Mouse (Mus musculus): ENCODE data around the gene Kansl3. TPM values are rescaled to one million over a fixed set of nuclear protein-coding genes. Genes with fewer than 3 reads are reported as not detected.
A peak's percentile ranks its signal among the peaks of the same experiment; 100 is the strongest.

Gene Kansl3
- polyA plus RNA-seq, 1 experiment from 2014 or later, result 61.5 TPM

DNA sequence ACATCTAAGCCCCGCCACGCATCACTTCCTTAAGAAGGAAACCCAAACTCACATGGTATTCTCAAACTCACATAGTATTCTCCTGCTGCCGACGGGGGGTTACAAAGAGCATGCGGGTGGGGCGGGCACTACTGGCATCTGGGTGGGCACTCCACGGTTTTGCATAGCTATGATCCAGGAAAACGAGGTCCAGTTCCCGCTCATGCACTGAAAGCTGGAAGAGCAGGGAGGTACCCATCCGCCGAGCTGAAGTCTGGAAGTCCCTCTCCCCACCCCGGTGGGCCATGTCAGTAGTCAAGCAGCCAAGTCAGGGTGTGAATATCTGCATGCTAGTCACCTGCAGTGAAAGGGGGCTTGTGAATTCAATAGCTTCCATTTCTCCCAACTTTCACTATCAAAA lies 1.3 kb downstream of the Kansl3 start:
- no peaks in the 10 kb centered on the region for H3K27me3 ChIP-seq
- no peak for ATAC-seq
- ChIA-PET POLR2A (interaction anchor here (0.6 kb wide), 1 partner anchor 72 kb away, joined by 4 read pairs; no protein-coding TSS in a partner anchor), CTCF (interaction anchor here (1.3 kb wide), 1 partner anchor 44 kb away, joined by 3 read pairs; no protein-coding TSS in a partner anchor)
- in situ Hi-C loops (cut with MboI; ENCODE audit: low pct_unique_long_range_greater_than_20kb), result loop anchor here (10.0 kb wide), 1 partner anchor 107 kb away; the partner anchor contains the start of gene Cnnm4
- DNase-seq (ENCODE audit: low read depth, low spot score), result no peak
- TF ChIP-seq CTCF (IDR thresholded peaks at IDR 0.05), result no peak

DNA sequence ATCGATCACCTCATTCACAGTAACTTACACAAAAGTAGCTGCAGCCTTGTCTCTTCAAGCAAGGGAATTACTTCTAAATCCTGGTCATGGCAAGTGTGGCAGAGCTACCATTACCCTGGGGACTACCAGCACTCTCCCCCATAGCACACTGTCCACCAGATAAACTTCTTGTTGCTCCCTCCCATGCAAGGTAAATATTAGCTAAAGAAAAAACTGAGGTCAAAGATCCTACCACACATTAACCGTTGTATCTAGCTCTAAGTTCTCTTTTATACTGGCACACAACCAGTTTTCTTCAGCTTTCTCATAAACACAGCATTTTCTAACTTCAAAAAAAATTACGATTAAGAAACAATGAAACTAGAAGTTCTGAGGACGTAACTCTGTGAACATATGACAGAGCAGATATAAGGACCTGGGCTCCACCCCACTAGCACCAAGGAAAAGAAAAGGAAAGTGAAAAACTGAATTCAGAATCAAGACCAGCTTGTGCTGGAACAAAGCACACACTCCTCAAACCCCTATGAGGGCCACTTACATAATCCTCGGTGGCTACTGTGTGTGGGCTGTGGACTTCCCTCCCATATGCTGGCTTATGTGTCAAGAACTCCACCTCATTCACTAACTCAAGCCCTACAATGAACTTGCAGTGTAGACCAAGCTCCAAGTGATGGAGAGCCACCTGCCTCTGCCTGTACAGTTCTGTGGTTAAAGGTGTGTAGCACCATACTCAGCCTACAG lies 11.9 kb downstream of the Kansl3 start:
- in situ Hi-C loops (cut with MboI; ENCODE audit: low pct_unique_long_range_greater_than_20kb), result no loop called here
- no peaks in the 10 kb centered on the region for H3K27me3 ChIP-seq
- POLR2A ChIA-PET, result interaction anchor here (1.4 kb wide), 1 partner anchor 11 kb away, joined by 3 read pairs; no protein-coding TSS in a partner anchor
- no peak for ATAC-seq
- CTCF ChIA-PET, result interaction anchor here (0.7 to 3.0 kb wide), 4 partner anchors 9 to 190 kb away, joined by 3 to 10 read pairs (median 4); no protein-coding TSS in a partner anchor
- TF ChIP-seq CTCF (IDR thresholded peaks at IDR 0.05), result no peak
- DNase-seq (ENCODE audit: low read depth, low spot score), result no peak

DNA sequence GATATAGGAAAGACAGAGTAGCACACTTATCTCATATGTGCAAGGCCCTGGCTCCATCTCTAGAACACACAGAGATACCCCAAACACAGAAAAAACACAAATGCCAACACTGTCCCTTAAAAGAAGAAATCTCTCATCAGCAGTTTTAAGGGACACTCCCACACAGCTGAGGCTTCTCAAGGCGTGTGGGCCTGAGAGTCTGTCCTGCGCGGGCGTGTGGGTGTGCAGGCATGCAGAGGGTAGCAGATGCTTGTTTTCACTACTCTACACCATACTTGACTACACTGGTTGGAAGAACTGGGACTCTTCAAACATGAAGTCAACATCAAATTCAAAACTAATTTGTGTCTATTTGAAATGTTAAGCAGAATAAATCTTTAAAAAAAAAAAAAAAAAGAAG lies 16.6 kb downstream of the Kansl3 start:
- no peak for TF ChIP-seq CTCF (IDR thresholded peaks at IDR 0.05)
- in situ Hi-C loops (cut with MboI; ENCODE audit: low pct_unique_long_range_greater_than_20kb), result no loop called here
- no peak for ATAC-seq

DNA sequence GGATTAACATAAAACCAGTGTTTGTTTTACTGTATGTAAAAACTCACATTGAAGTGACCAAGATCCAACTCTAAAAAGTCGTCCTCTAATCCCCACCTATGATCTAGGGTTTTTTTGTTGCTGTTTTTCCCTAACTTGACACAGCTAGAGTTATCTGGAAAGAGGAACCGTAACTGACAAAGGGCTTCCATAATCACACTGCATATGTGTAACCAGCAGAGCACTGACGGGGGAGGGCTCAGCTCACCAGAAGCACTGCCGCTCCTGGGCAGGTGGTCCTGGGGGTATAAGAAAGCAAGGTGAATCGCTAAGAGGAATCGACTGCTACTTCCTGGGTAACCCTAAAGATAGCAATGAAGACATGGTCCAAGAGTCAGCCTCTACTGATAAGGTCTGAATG lies 26.4 kb downstream of the Kansl3 start:
- TF ChIP-seq CTCF (IDR thresholded peaks at IDR 0.05), result no peak
- DNase-seq (ENCODE audit: low read depth, low spot score), result no peak
- no peak for ATAC-seq
- in situ Hi-C loops (cut with MboI; ENCODE audit: low pct_unique_long_range_greater_than_20kb), result no loop called here
- POLR2A ChIA-PET, result no interaction called here
- no peaks in the 10 kb centered on the region for H3K27me3 ChIP-seq
- CTCF ChIA-PET, result no interaction called here

More for the DNA sequence above, 16.6 kb downstream of the Kansl3 start:
- ChIA-PET CTCF (no interaction called here), POLR2A (no interaction called here)
- H3K27me3 ChIP-seq, result no peaks in the 10 kb centered on the region
- DNase-seq (ENCODE audit: low read depth, low spot score), result no peak

DNA sequence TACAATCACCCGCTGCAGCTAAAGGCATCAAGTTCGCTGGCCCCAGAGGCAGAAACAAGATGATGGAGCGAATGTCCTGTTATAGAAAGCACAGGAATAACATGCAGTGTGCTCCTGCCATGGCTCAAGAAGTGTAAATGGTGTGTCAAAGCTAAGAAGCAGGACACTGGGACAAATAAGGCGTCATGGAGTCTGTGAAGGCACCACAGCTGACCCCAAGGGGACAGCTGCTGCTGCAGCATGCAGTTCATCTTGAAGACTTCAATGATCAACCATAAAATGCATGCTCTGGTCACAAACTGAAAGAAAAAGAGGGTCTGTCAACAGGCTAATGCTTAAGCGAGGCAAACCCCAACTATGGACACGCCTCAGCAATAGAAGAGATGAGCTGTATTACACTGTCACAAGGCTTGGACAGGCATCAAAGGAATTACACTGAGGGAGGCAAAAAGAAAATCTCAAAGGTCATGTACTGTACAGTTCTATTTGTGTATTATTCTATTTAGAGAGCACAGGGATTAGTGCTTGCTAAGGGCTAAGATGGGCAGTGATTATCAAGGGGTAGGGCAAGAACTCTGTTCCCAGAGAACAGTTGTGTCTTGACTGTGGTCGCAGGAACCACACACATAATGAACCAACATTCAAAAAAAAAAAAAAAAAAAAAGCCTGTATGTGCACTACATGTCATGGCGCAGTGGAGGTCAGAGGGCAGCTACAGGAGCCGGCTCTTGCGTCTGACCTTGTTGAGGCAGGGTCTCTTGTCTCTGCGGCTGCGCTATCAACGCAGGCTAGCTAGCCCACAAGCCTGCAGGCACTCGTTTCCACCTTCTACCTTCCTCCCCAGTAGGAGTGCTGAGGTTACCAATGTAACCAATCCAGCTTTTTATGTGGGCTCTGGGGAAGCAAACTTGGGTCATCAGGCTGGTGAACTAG lies 35.8 kb downstream of the Kansl3 start:
- ChIA-PET CTCF (interaction anchor here (1.1 to 2.3 kb wide), 4 partner anchors 9 to 139 kb away, joined by 3 to 10 read pairs (median 6); no protein-coding TSS in a partner anchor), POLR2A (no interaction called here)
- no peak for TF ChIP-seq CTCF (IDR thresholded peaks at IDR 0.05)
- H3K27me3 ChIP-seq, result no peaks in the 10 kb centered on the region
- DNase-seq (ENCODE audit: low read depth, low spot score), result peak; percentile 41
- in situ Hi-C loops (cut with MboI; ENCODE audit: low pct_unique_long_range_greater_than_20kb), result no loop called here
- ATAC-seq, result no peak

DNA sequence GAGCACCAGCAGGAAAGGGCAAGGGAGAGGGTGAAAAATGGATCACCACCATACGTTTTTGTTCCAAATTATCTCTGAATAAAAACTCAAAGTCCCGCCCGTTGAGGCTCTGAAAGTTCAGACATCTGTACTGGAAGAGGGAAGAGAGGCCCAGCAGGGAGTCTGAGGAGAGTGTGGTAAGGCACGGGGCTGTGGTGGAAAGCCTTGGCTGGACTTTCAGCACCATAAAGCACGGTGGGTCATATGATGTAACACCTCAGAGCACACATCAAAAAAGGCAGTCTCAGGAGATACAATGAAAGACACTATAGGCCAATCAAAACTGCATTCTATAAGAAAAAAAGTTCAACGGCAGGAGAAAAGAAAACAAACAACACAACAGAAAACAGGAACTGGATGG lies 37.2 kb downstream of the Kansl3 start:
- no peaks in the 10 kb centered on the region for H3K27me3 ChIP-seq
- no peak for DNase-seq (ENCODE audit: low read depth, low spot score)
- ChIA-PET POLR2A (no interaction called here), CTCF (interaction anchor here (1.1 to 2.3 kb wide), 3 partner anchors 8 to 170 kb away, joined by 4 to 8 read pairs (median 4); no protein-coding TSS in a partner anchor)
- no peak for TF ChIP-seq CTCF (IDR thresholded peaks at IDR 0.05)
- in situ Hi-C loops (cut with MboI; ENCODE audit: low pct_unique_long_range_greater_than_20kb), result no loop called here
- ATAC-seq, result no peak

DNA sequence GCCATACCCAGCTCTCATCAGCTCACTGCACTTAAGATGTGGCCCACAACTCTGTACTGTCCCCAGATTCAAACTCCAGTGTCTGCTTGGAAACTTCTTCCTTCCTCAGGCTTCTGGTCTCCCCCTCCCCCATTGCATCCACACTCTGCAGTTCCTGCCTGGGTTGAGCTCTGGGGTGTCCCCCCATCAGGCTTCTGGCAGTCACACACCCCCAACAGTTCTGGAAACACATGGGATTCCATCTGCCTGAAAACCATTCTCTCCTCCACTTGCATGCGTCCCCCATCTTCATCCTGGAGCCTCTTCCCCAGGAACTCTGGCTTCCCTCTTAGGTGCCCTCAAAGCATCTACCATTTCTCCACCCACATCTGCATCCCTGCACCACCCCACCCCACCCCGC lies 42.2 kb downstream of the Kansl3 start:
- CTCF ChIA-PET, result interaction anchor here (0.9 to 3.8 kb wide), 6 partner anchors 10 to 173 kb away, joined by 3 to 15 read pairs (median 4); no protein-coding TSS in a partner anchor
- no peak for TF ChIP-seq CTCF (IDR thresholded peaks at IDR 0.05)
- DNase-seq (ENCODE audit: low read depth, low spot score) (no peak), ATAC-seq (no peak)
- no peaks in the 10 kb centered on the region for H3K27me3 ChIP-seq
- POLR2A ChIA-PET, result no interaction called here
- in situ Hi-C loops (cut with MboI; ENCODE audit: low pct_unique_long_range_greater_than_20kb), result no loop called here

DNA sequence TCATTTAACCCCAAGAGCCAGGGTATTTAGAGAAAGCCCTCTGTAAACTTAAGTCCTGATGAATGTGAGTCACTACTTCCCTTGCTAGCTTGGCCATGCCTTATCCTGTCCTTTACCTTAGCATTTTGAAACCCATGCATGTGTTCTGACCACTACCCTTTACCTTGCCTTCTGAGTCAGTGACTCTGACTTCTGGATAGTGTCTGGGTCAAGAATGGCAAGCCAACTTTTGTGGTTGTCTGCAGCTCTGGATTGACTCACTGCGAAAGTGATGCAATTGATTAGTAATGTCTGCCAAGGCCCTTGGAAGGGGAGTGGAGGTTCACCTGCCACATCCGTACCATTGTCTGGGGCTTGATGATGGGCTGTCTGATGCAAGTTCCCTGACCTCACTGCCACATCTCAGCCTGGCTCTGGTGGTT lies 43.1 kb downstream of the Kansl3 start:
- POLR2A ChIA-PET, result interaction anchor here (0.9 kb wide), 1 partner anchor 21 kb away, joined by 3 read pairs; no protein-coding TSS in a partner anchor
- in situ Hi-C loops (cut with MboI; ENCODE audit: low pct_unique_long_range_greater_than_20kb), result no loop called here
- DNase-seq (ENCODE audit: low read depth, low spot score) (peak; percentile 77), ATAC-seq (peak; percentile 70)
- CTCF ChIA-PET, result interaction anchor here (0.8 to 3.8 kb wide), 8 partner anchors 11 to 174 kb away, joined by 3 to 15 read pairs (median 4); no protein-coding TSS in a partner anchor
- H3K27me3 ChIP-seq, result no peaks in the 10 kb centered on the region
- no peak for TF ChIP-seq CTCF (IDR thresholded peaks at IDR 0.05)

DNA sequence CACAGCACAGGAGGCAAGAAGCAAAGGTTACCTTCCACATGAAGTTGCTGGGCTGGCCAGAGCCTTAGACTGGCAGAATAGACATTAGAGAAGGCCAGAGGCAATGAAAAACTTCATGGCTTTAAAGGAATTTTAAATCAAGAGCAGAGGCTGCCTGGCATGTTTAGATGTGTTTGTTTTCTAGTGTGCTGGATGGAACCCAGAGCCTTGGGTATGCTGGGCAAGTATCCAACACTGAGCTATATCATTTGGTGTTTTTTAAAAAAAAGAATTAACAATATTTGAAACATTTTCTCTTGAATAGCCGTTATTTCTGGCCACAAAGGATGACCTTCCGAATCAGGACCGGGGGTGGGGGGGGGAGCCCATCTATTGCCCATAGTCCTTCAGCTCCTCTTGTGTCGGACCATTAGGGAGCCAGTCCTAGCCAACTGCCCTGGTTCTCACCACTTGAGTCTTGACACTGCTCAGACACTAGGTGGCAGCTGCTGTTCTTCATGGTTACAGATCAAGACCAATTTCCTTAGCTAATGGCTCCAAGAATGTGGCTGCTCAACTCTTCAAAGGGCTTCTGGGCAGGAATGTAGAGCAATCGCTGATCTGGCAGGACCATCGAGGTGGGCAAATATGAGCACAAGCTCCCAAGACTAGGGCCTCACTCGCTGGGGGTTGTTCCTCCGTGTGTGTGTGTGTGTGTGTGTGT lies 45.1 kb downstream of the Kansl3 start:
- no peak for TF ChIP-seq CTCF (IDR thresholded peaks at IDR 0.05)
- in situ Hi-C loops (cut with MboI; ENCODE audit: low pct_unique_long_range_greater_than_20kb), result no loop called here
- ATAC-seq, result peak; percentile 31
- no peaks in the 10 kb centered on the region for H3K27me3 ChIP-seq
- ChIA-PET POLR2A (interaction anchor here (1.2 kb wide), 2 partner anchors 13 to 177 kb away, joined by 3 read pairs; no protein-coding TSS in a partner anchor), CTCF (interaction anchor here (0.6 to 3.8 kb wide), 22 partner anchors 9 to 248 kb away, joined by 3 to 15 read pairs (median 4); no protein-coding TSS in a partner anchor)
- DNase-seq (ENCODE audit: low read depth, low spot score), result no peak

DNA sequence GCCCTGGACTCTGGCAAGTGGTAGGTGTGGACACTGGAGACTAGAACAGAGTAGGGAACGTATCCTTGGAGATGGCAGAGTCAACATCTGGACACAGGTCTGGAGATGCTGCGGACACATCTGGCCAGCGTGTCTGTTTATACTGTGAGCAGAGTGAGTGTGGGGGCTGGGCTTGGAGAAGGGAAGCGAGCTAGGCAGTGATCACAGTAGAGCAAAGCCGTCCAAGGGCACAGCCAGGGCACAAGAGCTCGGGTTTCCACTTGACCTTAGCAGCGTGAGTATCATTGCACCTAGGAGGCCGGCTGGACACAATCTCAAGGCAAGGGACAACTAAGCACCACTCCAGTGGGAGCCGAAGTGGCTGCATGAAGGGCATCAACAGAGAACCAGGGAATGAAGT lies 45.9 kb downstream of the Kansl3 start:
- POLR2A ChIA-PET, result no interaction called here
- ATAC-seq, result no peak
- no peak for DNase-seq (ENCODE audit: low read depth, low spot score)
- in situ Hi-C loops (cut with MboI; ENCODE audit: low pct_unique_long_range_greater_than_20kb), result no loop called here
- CTCF ChIA-PET, result interaction anchor here (1.5 to 3.8 kb wide), 5 partner anchors 11 to 180 kb away, joined by 10 to 16 read pairs (median 12); no protein-coding TSS in a partner anchor
- H3K27me3 ChIP-seq, result no peaks in the 10 kb centered on the region
- no peak for TF ChIP-seq CTCF (IDR thresholded peaks at IDR 0.05)
